Mouse (Mus musculus) G1E (cell line): ENCODE measurements around the gene Dcx.

ENCODE experiments used
- CTCF ChIP-seq: IDR thresholded peaks from 2 replicates; pipeline ENCODE4 v1.5.1; 2012; ENCODE audit warnings: low read depth, low read length, inconsistent platforms, mixed read lengths
- GATA1 ChIP-seq: IDR thresholded peaks from 2 replicates; pipeline ENCODE4 v1.6.1; 2012; ENCODE audit warnings: borderline replicate concordance, low read length, inconsistent platforms, mixed read lengths
- GATA2 ChIP-seq: IDR thresholded peaks from 2 replicates; pipeline ENCODE4 v1.6.1; 2012; ENCODE audit warnings: low read depth, low read length, inconsistent platforms, borderline replicate concordance
- TAL1 ChIP-seq: conservative IDR thresholded peaks from 2 replicates; pipeline ENCODE4 v1.6.1; 2012; ENCODE audit warnings: low read depth, low read length, inconsistent platforms, mixed read lengths

- TF ChIP-seq GATA1 (no peak), GATA2 (no peak), CTCF (no peak), TAL1 (no peak)
Observed at GRCm38 (mm10) chrX:143827212-143827611, 105.9 kb downstream of the Dcx start, which contains the start of gene Capn6.
